Mouse (Mus musculus) hindbrain, embryonic 11.5 days (tissue): Measurements from ENCODE around the gene Ypel1. TPM values are rescaled to one million over a fixed set of nuclear protein-coding genes. Genes with fewer than 3 reads are reported as not detected.

Source experiments
- ATAC-seq: fragments of 200-750 bp; cut with Nextera tagmentation; 2 replicates; pipeline ENCODE4 v1.8.0; 2017; ENCODE audit warnings: mild to moderate bottlenecking, moderate TSS enrichment, moderate library complexity; ENCODE audit not compliant: low FRiP score
- DNase-seq: peaks from one replicate; pipeline ENCODE4 v3.0.0-alpha.2; 2015; ENCODE audit warnings: low spot score
- H3K27ac ChIP-seq: fragments of 300-500 bp; sonication (generic); 2 replicates; pipeline ENCODE4 v1.5.1; 2014; ENCODE audit warnings: mild to moderate bottlenecking, low read depth, low read length
- H3K27me3 ChIP-seq: fragments of 300-500 bp; sonication (generic); 2 replicates; pipeline ENCODE4 v1.6.1; 2014; ENCODE audit warnings: mild to moderate bottlenecking, low read length, moderate library complexity, mixed read lengths; ENCODE audit not compliant: control insufficient read depth, insufficient read depth
- H3K36me3 ChIP-seq: fragments of 300-500 bp; sonication (generic); 2 replicates; pipeline ENCODE4 v1.6.1; 2014; ENCODE audit warnings: mild to moderate bottlenecking, low read length, moderate library complexity, mixed read lengths; ENCODE audit not compliant: control insufficient read depth, insufficient read depth
- H3K4me1 ChIP-seq: fragments of 300-500 bp; sonication (generic); replicated peaks from 2 replicates; pipeline ENCODE4 v1.6.1; 2014; ENCODE audit warnings: low read length, mixed read lengths; ENCODE audit not compliant: control insufficient read depth, insufficient read depth
- H3K4me2 ChIP-seq: fragments of 300-500 bp; sonication (generic); replicated peaks from 2 replicates; pipeline ENCODE4 v1.6.1; 2014; ENCODE audit warnings: mild to moderate bottlenecking, low read depth, low read length
- H3K4me3 ChIP-seq: fragments of 300-500 bp; sonication (generic); 2 replicates; pipeline ENCODE4 v1.5.1; 2014; ENCODE audit warnings: low read depth, low read length
- H3K9ac ChIP-seq: fragments of 300-500 bp; sonication (generic); 2 replicates; pipeline ENCODE4 v1.6.1; 2014; ENCODE audit warnings: low read depth, low read length
- H3K9me3 ChIP-seq: fragments of 300-500 bp; sonication (generic); 2 replicates; pipeline ENCODE4 v1.6.1; 2016; ENCODE audit warnings: low read length; ENCODE audit not compliant: control insufficient read depth
- WGBS: fragments of 180-500 bp; shearing (Covaris S2); extraction: QIAGEN DNeasy Blood & Tissue Kit; methylation state at CpG from one replicate; pipeline ENCODE4 v1.1.7; 2014; 5-methylcytosine and 5-hydroxymethylcytosine counted together
- polyA plus RNA-seq: library from polyadenylated mRNA; unstranded; fragments of >200 nt; fragmentation: Nextera tagmentation; extraction: Ambion mirVana; gene quantifications from 2 replicates; pipeline ENCODE4 v1.2.1, GENCODE M21; 2014

Ypel1 gene
- polyA plus RNA-seq = 91.6 and 108 TPM in 2 replicates

DNA sequence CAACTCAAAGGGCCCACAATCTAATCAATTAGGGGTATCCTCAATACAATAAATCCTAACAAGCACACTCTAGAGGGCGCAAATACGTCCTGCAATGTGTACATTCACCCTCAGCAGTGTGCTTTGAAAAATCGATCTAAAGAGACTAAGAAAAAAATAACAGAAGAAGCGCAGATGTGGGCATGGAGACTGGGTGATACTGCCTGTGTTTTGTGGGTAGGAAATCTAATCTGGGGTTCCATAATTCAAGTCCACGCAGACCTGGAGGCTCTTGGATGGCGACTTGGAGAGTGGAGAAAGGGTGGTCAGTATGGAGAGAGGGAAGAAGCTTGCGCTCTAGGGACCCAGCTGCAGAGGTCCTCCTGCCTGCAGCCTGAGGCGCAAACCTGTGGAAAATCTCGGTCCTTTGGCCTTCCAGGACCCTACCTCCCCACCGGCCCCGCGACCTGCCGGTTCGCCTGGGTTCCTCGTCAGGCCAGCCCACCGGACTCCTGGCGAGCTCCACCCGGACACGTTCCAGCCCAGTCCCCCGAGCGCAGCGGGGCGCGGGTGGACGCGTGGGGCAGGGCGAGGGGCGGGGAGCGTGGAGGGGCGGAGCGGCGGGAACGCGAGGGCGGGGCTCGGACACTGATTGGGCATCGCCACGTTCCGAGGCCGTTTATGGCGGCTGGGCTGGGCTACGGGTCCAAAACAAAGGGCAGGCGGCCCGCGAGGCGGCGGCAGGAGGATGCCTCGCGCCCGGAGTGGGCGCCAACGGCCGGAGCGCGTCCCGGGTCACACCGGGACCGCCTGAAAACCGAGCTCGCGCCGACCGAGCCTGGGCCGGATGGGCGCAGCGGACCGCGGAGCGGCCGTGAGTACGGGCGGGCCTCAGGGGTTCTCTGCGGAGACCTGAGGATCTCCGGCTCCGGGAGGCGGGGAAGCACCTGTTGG, at the start of gene Ypel1:
Ypel1 (plus strand) TSS at position 186 of the 933 bp plus-strand sequence.
- peak within 1 kb of the TSS; percentile 64 for H3K4me2 ChIP-seq
- ATAC-seq (peak; percentile 97), DNase-seq (peak; percentile 90)
- peak within 1 kb of the TSS; percentile 92 for H3K9ac ChIP-seq
- no peaks in the 10 kb centered on the region for H3K27me3 ChIP-seq
- under 1% methylated on average over 62 of the region's 76 CpGs for WGBS
- peak within 1 kb of the TSS; percentile 92 for H3K27ac ChIP-seq
- H3K4me1 ChIP-seq = no peaks in the 10 kb centered on the region
- H3K4me3 ChIP-seq = peak within 1 kb of the TSS; percentile 77
- H3K36me3 ChIP-seq = peaks cover 3% of the 10 kb centered on the region
- no peaks in the 10 kb centered on the region for H3K9me3 ChIP-seq

DNA sequence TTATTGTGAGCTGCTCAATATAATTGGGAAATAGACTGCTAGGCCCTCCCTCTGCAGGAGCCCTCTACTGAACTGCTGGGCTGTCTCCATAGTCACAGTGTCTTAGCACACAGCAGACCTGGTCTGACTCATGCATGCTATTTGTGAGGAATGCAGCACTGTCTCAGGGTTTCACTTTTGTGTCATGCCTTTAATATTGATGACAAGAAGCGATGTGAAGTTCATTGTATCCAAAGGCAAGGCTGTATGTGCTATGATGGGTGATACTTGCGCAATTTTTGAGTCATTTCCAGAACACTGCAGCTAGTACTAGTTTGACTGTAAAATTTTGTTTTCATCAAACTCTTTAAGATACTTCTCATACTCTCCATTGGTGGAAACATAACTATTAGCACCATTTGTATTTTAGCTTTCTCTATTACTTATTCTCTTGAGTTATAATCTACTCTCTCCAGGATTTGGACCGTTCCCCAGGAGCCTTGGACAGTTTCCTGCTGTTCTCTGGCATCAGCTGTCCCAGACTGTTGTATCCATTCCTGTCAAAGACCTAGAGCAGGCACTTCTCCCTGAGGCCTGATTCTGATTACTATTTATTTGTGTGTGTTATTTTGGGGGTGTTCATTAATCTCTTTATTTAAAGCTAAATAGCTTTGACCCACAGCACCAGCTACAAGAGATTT, 44.9 kb upstream of the Ypel1 start:
- no peak overlapping the region for H3K9ac ChIP-seq
- WGBS = 90% methylated on average over 3 of the region's 3 CpGs
- no peaks in the 10 kb centered on the region for H3K4me1 ChIP-seq
- ATAC-seq (no peak), DNase-seq (no peak)
- H3K4me3 ChIP-seq = no peak overlapping the region
- no peaks in the 10 kb centered on the region for H3K9me3 ChIP-seq
- H3K36me3 ChIP-seq = 0 out of 2 replicates have a peak, but pooled peaks cover 2% of the 10 kb centered on the region
- no peak overlapping the region for H3K4me2 ChIP-seq
- no peak overlapping the region for H3K27ac ChIP-seq
- no peaks in the 10 kb centered on the region for H3K27me3 ChIP-seq

DNA sequence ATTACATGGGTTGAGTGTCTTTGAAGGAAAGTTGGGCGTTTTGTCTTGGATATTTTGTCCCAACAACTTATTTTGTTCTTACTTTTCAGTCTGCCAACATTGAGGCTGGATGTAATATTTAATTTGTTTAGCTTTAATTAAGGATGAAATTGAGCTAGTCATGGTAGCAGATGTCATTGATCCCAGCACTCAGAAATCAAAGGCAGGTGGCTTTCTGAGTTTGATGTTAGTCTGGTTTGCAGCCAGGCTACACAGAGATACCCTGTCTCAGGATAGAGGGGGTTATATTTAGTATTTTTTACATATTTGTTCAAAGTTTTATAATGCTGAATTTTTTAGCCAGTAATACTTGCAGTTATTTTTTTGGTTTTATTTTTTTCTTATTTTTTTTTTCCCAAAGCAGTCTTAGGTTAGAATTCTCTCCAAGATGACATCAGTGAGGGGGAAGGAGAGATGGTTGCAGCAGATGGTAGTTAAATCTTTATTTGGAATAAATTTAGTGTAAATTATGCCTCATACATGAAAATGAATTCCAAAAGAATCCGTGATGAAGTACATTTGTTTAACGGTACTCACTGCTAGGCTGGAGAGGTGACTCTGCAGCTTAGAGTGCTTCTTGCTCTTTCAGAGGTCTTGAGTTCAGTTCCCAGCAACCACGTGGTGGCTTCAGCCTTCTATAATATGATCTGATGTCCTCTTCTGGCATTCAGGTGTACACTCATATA, 39.4 kb upstream of the Ypel1 start:
- Histone ChIP-seq H3K27ac (no peak overlapping the region), H3K36me3 (0 out of 2 replicates have a peak, but pooled peaks cover 2% of the 10 kb centered on the region), H3K4me1 (no peaks in the 10 kb centered on the region), H3K9me3 (no peaks in the 10 kb centered on the region), H3K9ac (no peak overlapping the region), H3K27me3 (no peaks in the 10 kb centered on the region), H3K4me2 (no peak overlapping the region), H3K4me3 (no peak overlapping the region)
- no peak for DNase-seq
- 81% methylated on average over 4 of the region's 4 CpGs for WGBS
- no peak for ATAC-seq

DNA sequence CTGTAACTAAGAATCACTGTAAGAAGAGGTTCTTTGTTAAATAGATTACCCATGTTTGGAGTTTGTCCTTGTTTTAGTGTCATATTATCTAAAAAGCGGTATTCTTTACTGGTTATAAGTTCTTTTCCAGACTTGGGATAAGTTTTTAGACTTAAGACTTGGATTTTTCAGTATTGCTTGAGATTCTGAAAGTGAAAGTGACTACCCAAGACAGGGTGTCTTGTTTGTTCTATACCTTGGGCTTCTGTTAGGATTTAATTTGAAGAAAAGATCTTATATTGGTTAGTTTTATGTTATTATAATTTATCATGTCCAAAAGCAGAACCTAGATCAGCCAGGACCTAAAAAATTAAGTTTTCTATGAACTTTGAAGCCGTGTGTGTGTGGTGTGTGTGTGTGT, 35.7 kb upstream of the Ypel1 start:
- ATAC-seq = no peak
- H3K4me2 ChIP-seq = no peak overlapping the region

DNA sequence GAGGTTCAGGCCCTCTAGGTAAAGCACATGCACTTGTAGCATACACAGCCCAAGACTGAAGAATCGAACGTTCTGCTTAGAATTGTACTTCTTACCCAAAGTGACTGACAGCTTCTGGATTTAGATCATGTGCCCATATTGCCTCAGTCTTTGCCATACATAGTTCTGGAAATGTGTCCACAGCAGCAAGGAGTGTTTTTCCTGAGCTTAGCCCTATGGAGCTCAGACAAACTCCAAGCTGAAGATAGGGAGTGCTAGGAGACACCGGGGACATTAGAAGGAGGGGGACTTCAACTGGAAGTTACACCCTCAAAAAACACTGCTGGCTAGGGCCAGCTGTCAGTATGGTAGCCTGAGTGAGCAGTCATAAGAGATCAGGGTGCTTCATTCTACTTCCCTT, 28.8 kb upstream of the Ypel1 start:
- no peak for ATAC-seq
- Histone ChIP-seq H3K9me3 (no peaks in the 10 kb centered on the region), H3K4me2 (no peak overlapping the region), H3K4me3 (no peak overlapping the region), H3K36me3 (peaks cover 8% of the 10 kb centered on the region; the same call in 1 of the 2 replicates), H3K9ac (no peak overlapping the region), H3K4me1 (no peaks in the 10 kb centered on the region), H3K27me3 (no peaks in the 10 kb centered on the region), H3K27ac (no peak overlapping the region)
- WGBS = 99% methylated on average over 3 of the region's 3 CpGs
- no peak for DNase-seq

More for the DNA sequence above, 35.7 kb upstream of the Ypel1 start:
- Histone ChIP-seq H3K27ac (no peak overlapping the region), H3K27me3 (no peaks in the 10 kb centered on the region), H3K9ac (no peak overlapping the region), H3K4me3 (no peak overlapping the region), H3K36me3 (0 out of 2 replicates have a peak, but pooled peaks cover 2% of the 10 kb centered on the region), H3K9me3 (no peaks in the 10 kb centered on the region), H3K4me1 (no peaks in the 10 kb centered on the region)
- 91% methylated on average over 2 of the region's 2 CpGs for WGBS
- DNase-seq = no peak

DNA sequence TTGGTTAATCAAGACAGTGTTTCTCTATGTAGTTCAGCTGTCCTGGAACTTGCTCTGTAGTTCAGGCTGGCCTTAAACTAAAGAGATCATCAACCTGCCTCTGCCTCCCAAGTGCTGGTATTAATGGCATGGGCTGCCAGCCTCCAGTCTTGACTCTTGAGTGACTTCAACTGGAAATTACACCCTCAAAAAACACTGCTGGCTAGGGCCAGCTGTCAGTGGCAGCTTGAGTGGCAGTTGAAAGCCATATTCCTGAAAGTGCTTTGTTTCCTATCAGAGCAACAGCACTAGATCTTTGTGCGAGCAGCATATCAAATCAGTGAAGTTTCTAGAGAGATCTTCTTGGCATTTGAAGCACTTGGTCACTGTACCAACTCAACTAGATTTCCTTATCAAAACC, 28.1 kb upstream of the Ypel1 start:
- no peak overlapping the region for H3K4me2 ChIP-seq
- H3K27ac ChIP-seq = no peak overlapping the region
- H3K9me3 ChIP-seq = no peaks in the 10 kb centered on the region
- ATAC-seq (no peak), DNase-seq (no peak)
- peaks cover 6% of the 10 kb centered on the region; the same call in 1 of the 2 replicates for H3K36me3 ChIP-seq
- H3K4me1 ChIP-seq = no peaks in the 10 kb centered on the region
- no peaks in the 10 kb centered on the region for H3K27me3 ChIP-seq
- WGBS = 91% methylated on average over 1 of the region's 1 CpGs
- H3K9ac ChIP-seq = no peak overlapping the region
- H3K4me3 ChIP-seq = no peak overlapping the region

DNA sequence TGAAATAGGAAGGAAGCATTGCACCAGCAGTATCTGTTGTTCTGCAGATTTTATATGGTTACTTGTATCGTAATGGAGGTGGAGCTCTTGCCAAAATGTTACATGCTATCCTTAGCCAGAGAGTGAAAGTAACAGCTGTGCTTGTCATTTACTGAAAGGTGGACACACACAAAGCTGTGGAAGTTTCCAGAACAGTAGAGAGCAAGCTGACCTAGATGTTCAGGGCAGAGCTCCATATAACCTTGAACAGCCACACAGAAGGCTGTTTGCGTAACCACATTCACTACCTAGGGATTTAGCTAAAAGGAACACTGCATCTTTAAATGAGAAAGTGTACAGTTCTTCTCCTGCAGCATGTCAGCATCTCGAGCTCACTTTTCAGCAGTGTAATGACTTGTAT, 25.2 kb upstream of the Ypel1 start:
- H3K9ac ChIP-seq = no peak overlapping the region
- no peak for ATAC-seq
- no peaks in the 10 kb centered on the region for H3K27me3 ChIP-seq
- DNase-seq = no peak
- H3K9me3 ChIP-seq = no peaks in the 10 kb centered on the region
- H3K4me2 ChIP-seq = no peak overlapping the region
- H3K4me1 ChIP-seq = no peaks in the 10 kb centered on the region
- H3K27ac ChIP-seq = no peak overlapping the region
- WGBS = 94% methylated on average over 3 of the region's 3 CpGs
- no peak overlapping the region for H3K4me3 ChIP-seq
- H3K36me3 ChIP-seq = peaks cover 5% of the 10 kb centered on the region; the same call in 1 of the 2 replicates

DNA sequence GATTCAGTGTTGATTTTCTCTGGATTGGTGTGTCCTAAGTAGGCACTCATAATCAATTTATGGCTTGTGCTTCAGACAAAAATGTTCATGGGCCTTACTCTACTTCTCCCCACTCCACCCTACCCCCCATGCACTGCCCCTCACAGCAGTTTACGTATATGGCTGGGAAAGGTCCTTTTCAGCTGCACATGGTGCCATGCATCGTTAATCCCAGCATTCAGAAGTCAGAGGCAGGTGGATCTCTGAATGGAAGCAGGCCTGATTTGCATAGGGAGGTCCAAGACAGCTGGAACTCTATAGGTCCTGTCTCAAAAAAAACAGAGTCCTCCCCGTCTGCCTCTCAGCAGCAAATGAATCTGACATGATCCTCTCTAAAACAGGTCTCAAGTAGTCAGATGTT, 24.2 kb upstream of the Ypel1 start:
- no peak overlapping the region for H3K4me3 ChIP-seq
- no peak overlapping the region for H3K4me2 ChIP-seq
- DNase-seq (no peak), ATAC-seq (peak; percentile 47; the same call in 1 of the 2 replicates)
- H3K9ac ChIP-seq = no peak overlapping the region
- H3K27me3 ChIP-seq = no peaks in the 10 kb centered on the region
- peaks cover 3% of the 10 kb centered on the region; the same call in 1 of the 2 replicates for H3K36me3 ChIP-seq
- H3K9me3 ChIP-seq = no peaks in the 10 kb centered on the region
- WGBS = 36% methylated on average over 3 of the region's 3 CpGs
- H3K27ac ChIP-seq = no peak overlapping the region
- no peaks in the 10 kb centered on the region for H3K4me1 ChIP-seq
